Comparison of ENCODE assay signal across 16 mouse cellular contexts in genomic region chr12:32198025-32198424, GRCm38 (mm10).
"Had no signal": no experiment of that assay in that cellular context is flagged by ENCODE, and none has a peak within 500 bp of the region (broad histone marks: within the 10 kb centered on the region; RNA-seq: fewer than 3 reads in every experiment).

No protein-coding gene starts in this region.

- DNase-seq: lung, adult 2 months; lung, postnatal 14 days; lung, postnatal 36 days; right cerebral cortex, postnatal 14 days; thymus, adult 2 months; thymus, postnatal 25 days; thymus, postnatal 4 days had no signal

- H3K9me3 ChIP-seq: lung, embryonic 15.5 days; midbrain, embryonic 13.5 days; midbrain, embryonic 15.5 days; neural tube, embryonic 12.5 days; stomach, embryonic 15.5 days had no signal

- H3K36me3 ChIP-seq: lung, embryonic 15.5 days; midbrain, embryonic 13.5 days; midbrain, embryonic 15.5 days; neural tube, embryonic 12.5 days; stomach, embryonic 15.5 days had no signal

- H3K4me2 ChIP-seq: lung, embryonic 15.5 days; midbrain, embryonic 11.5 days; midbrain, embryonic 13.5 days; midbrain, embryonic 15.5 days; neural tube, embryonic 12.5 days; stomach, embryonic 15.5 days had no signal

- H3K27ac ChIP-seq: lung, embryonic 15.5 days; macrophage; midbrain, embryonic 13.5 days; midbrain, embryonic 15.5 days; neural tube, embryonic 12.5 days; stomach, embryonic 15.5 days; stomach, postnatal 0 days had no signal

- H3K4me1 ChIP-seq: lung, embryonic 15.5 days; midbrain, embryonic 13.5 days; midbrain, embryonic 15.5 days; neural tube, embryonic 12.5 days; stomach, embryonic 15.5 days had no signal

- H3K27me3 ChIP-seq: lung, embryonic 15.5 days; midbrain, embryonic 13.5 days; midbrain, embryonic 15.5 days; neural tube, embryonic 12.5 days; stomach, embryonic 15.5 days had no signal

- H3K9ac ChIP-seq: lung, embryonic 15.5 days; midbrain, embryonic 13.5 days; midbrain, embryonic 15.5 days; neural tube, embryonic 12.5 days; stomach, embryonic 15.5 days had no signal

- H3K4me3 ChIP-seq: lung, embryonic 15.5 days; midbrain, embryonic 13.5 days; midbrain, embryonic 15.5 days; neural tube, embryonic 12.5 days; stomach, embryonic 15.5 days had no signal

- ATAC-seq: lung, postnatal 0 days; midbrain, embryonic 13.5 days; midbrain, embryonic 15.5 days had no signal
